Mouse (Mus musculus): ENCODE data around the gene H2afv. TPM values are rescaled to one million over a fixed set of nuclear protein-coding genes. Genes with fewer than 3 reads are reported as not detected.
"Not testable (repeated sequence)": the region's sequence is repeated elsewhere in the genome, so short reads cannot be mapped to it uniquely, and the experiment has no call there.

Gene H2afv
- polyA plus RNA-seq, 1 experiment: 146 TPM

DNA sequence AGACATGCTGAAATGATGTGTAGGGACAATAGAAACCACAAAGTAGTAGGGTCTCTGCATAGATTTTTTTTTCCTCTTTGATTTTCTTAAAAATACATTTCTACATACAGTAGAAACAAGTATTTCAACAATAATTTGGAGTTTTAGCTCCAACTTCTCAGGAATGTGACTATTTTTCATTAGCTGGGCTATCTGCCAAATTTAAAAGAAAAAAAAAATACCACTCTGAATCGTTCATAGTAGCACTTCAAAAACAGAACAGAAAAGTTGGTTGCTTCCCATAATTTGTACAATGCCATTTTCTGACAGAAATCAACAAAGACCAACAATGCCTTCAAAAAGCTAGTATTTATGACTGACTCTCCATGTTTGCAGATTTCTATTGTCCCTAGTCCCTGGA is 27.2 kb upstream of the H2afv start:
- Histone ChIP-seq H3K4me3 (ENCODE audit: insufficient read depth, low read length) (peak overlapping the region; percentile 39), H3K4me1 (ENCODE audit: control insufficient read depth, insufficient read depth, low read length) (peaks cover 36% of the 10 kb centered on the region), H3K27ac (ENCODE audit: insufficient read depth, low read depth, low read length) (peak overlapping the region; percentile 81)
- TF ChIP-seq POLR2A (IDR thresholded peaks at IDR 0.05; ENCODE audit: borderline replicate concordance, low read depth, low read length): no peak
- no peak for TF ChIP-seq CTCF (IDR thresholded peaks at IDR 0.05; ENCODE audit: low read depth, low read length)

DNA sequence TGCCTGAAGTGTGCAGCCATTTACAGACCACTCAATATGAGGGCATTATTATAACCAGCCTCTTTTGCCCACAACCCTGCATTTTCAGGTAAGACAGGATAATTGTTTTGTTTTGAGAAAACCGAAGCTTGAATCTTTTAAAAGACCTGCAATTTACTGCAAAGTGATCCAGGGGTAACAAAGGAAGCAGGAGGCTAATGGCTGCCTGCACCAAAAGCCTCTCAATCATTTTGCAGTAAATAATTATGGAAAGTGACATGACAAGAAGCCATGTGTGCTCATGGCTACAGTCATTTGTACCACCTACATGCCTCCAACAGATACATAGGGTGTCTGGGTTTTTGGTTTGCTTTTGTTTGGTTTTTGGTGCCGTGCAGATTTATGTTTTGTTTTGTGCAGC is 26.8 kb upstream of the H2afv start:
- H3K27ac ChIP-seq (ENCODE audit: insufficient read depth, low read depth, low read length): no peak overlapping the region

DNA sequence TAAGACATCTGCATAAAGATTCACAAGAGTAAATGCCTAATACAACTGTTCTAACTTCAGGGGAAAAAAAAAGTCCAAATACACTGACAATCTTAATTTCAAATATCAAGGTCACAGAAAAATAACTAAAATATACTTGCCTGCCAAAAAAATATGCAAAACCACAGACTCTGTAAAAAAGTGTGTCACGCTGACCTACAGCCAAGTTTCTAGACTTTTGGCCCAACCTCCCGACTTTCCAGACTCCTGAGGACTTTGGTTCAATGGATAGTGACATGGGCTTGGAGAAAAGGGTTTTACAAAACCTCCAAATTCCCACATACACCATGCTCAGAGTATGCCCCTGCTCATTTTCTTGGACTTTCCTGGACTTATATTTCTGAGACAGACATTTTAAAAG is 24.3 kb upstream of the H2afv start:
- no peak for TF ChIP-seq CTCF (IDR thresholded peaks at IDR 0.05; ENCODE audit: low read depth, low read length)
- no peak for TF ChIP-seq POLR2A (IDR thresholded peaks at IDR 0.05; ENCODE audit: borderline replicate concordance, low read depth, low read length)
- no peak overlapping the region for H3K4me3 ChIP-seq (ENCODE audit: insufficient read depth, low read length)
- peak overlapping the region; percentile 32; the same call in 1 of the 2 replicates for H3K27ac ChIP-seq (ENCODE audit: insufficient read depth, low read depth, low read length)
- peaks cover 49% of the 10 kb centered on the region for H3K4me1 ChIP-seq (ENCODE audit: control insufficient read depth, insufficient read depth, low read length)

More for the DNA sequence above, 26.8 kb upstream of the H2afv start:
- Histone ChIP-seq H3K4me1 (ENCODE audit: control insufficient read depth, insufficient read depth, low read length) (peaks cover 36% of the 10 kb centered on the region), H3K4me3 (ENCODE audit: insufficient read depth, low read length) (peak overlapping the region; percentile 37)
- TF ChIP-seq POLR2A (IDR thresholded peaks at IDR 0.05; ENCODE audit: borderline replicate concordance, low read depth, low read length): no peak
- no peak for TF ChIP-seq CTCF (IDR thresholded peaks at IDR 0.05; ENCODE audit: low read depth, low read length)

DNA sequence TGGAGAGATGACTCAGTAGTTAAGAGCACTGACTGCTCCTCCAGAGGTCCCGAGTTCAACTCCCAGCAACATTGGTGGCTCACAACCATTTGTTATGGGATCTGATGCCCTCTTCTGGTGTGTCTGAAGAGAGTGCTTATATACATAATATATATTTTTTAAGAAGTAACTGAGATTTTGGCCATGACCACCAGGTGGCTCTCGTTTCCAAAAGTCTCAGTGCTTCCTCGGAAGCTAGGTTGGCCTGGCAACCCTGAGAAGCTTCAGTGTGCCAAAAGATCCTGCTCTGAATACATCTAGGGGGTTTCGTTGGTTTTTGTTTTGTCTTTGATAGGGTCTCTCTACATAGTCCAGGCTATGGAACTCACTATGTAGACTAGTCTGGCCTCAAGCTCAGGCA is 20.9 kb upstream of the H2afv start:
- TF ChIP-seq CTCF (IDR thresholded peaks at IDR 0.05; ENCODE audit: low read depth, low read length): peak; percentile 84
- no peak for TF ChIP-seq POLR2A (IDR thresholded peaks at IDR 0.05; ENCODE audit: borderline replicate concordance, low read depth, low read length)

DNA sequence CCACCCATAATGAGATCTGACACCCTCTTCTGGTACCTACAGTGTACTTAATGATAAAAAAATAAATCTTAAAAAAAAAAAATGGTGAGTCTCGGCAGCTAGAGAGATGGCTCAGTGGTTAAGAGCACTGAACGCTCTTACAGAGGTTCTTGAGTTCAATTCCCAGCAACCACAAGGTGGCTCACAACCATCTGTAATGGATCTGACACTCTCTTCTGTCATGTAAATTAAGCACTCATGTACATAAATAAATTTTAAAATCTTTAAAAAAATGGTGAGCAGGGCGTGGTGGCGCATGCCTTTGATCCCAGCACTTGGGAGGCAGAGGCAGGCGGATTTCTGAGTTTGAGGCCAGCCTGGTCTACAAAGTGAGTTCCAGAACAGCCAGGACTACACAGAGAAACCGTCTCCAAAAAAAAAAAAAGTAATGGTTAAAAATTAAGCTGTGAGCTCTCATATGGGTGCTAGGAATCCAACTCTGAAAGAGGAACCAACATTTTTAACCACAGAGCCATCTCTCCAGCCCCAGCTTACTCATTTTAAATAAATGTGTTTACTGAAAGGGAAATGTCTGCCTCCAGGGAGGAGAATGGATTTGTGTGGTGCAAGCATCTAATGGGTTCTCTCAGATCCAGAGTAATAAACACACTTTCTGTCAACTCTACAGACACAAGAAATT is 19.1 kb upstream of the H2afv start:
- Histone ChIP-seq H3K27ac (ENCODE audit: insufficient read depth, low read depth, low read length) (peak overlapping the region; percentile 76), H3K4me3 (ENCODE audit: insufficient read depth, low read length) (no peak overlapping the region), H3K4me1 (ENCODE audit: control insufficient read depth, insufficient read depth, low read length) (peaks cover 31% of the 10 kb centered on the region)
- TF ChIP-seq CTCF (IDR thresholded peaks at IDR 0.05; ENCODE audit: low read depth, low read length) (no peak), POLR2A (IDR thresholded peaks at IDR 0.05; ENCODE audit: borderline replicate concordance, low read depth, low read length) (no peak)

More for the DNA sequence above, 20.9 kb upstream of the H2afv start:
- Histone ChIP-seq H3K4me1 (ENCODE audit: control insufficient read depth, insufficient read depth, low read length) (peaks cover 42% of the 10 kb centered on the region), H3K4me3 (ENCODE audit: insufficient read depth, low read length) (no peak overlapping the region), H3K27ac (ENCODE audit: insufficient read depth, low read depth, low read length) (no peak overlapping the region)

DNA sequence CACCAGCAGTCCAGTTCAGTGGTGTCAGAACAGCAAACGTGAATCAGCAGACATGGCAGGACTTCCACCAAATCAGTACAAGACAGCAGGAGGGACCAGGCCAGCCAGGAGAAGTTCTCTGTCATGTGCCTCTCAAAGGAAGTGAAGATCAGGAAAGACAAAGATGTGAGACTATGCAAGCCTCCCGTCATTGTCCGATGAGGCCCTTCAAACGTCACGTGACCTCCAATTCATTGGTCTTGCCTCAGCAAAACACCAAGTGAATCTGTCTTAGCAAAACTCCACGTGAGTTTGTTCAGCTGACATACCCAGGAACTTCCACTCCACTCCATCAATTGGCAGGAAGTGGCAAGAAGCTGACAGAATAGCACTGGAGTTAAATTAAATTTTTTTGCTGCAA is 11.8 kb upstream of the H2afv start:
- H3K4me3 ChIP-seq (ENCODE audit: insufficient read depth, low read length): no peak overlapping the region
- H3K27ac ChIP-seq (ENCODE audit: insufficient read depth, low read depth, low read length): peak overlapping the region; percentile 66
- peaks cover 15% of the 10 kb centered on the region for H3K4me1 ChIP-seq (ENCODE audit: control insufficient read depth, insufficient read depth, low read length)
- TF ChIP-seq POLR2A (IDR thresholded peaks at IDR 0.05; ENCODE audit: borderline replicate concordance, low read depth, low read length) (no peak), CTCF (IDR thresholded peaks at IDR 0.05; ENCODE audit: low read depth, low read length) (no peak)

DNA sequence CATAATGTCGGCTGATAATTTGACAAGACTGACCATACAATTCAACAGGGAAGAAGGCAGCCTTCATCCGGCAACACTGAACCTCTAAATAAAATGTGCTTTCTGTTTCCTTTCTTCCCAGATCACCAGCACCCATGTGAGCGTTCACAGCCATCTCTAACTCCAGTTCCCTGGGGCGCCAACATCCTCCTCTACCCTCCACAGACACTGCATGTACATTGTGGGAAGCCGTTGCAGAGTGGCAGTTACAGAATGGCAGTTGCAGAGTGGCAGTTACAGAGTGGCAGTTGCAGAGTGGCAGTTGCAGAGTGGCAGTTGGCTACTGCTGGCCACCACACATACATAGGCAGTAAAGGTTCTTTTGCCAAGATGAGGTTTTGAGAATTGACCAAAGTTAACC is 3.9 kb upstream of the H2afv start:
- H3K27ac ChIP-seq (ENCODE audit: insufficient read depth, low read depth, low read length); H3K4me3 ChIP-seq (ENCODE audit: insufficient read depth, low read length); H3K4me1 ChIP-seq (ENCODE audit: control insufficient read depth, insufficient read depth, low read length): not testable (repeated sequence)

DNA sequence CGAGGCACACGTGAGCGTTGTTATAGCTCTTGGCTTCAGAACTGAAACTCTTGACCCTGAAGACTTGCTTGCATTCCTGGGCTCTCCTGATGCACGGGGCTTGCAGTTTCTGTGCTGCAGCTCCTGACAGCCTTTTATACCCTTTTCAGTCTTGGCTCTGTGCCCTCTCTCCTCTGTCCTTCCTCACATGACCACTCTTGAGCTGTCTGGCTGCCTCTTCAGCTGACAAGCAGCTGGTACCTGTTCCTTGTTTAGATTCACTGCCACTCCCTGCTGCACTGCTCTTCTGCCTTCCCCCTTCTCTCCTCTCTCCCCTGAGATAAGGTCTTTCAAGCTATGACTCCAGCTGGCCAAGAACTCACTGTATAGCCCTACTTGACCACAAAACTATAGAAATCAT is 3.2 kb upstream of the H2afv start:
- H3K4me1 ChIP-seq (ENCODE audit: control insufficient read depth, insufficient read depth, low read length): peaks cover 6% of the 10 kb centered on the region
- TF ChIP-seq POLR2A (IDR thresholded peaks at IDR 0.05; ENCODE audit: borderline replicate concordance, low read depth, low read length) (no peak), CTCF (IDR thresholded peaks at IDR 0.05; ENCODE audit: low read depth, low read length) (no peak)
- no peak overlapping the region for H3K4me3 ChIP-seq (ENCODE audit: insufficient read depth, low read length)
- H3K27ac ChIP-seq (ENCODE audit: insufficient read depth, low read depth, low read length): no peak overlapping the region

DNA sequence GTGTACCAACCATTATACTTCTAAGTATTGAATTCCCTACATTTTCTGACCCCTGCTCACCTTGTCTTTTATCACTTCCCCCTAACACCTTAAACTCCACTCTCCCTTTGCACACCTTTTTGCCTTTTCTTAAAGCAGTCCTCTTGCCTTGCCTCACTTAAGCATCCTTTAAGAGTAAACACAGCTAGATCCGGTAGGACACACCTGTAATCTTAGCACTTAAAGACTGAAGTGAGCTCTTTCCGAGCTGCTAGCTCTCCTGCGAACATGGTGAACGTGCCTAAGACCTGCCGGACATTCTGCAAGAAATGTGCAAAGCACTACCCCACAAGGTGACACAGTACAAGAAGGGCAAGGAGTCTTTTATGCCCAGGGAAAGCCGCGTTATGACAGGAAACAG is 1.7 kb upstream of the H2afv start:
- Histone ChIP-seq H3K27ac (ENCODE audit: insufficient read depth, low read depth, low read length) (no peak overlapping the region), H3K4me1 (ENCODE audit: control insufficient read depth, insufficient read depth, low read length) (peaks cover 6% of the 10 kb centered on the region), H3K4me3 (ENCODE audit: insufficient read depth, low read length) (no peak overlapping the region)
- no peak for TF ChIP-seq CTCF (IDR thresholded peaks at IDR 0.05; ENCODE audit: low read depth, low read length)
- no peak for TF ChIP-seq POLR2A (IDR thresholded peaks at IDR 0.05; ENCODE audit: borderline replicate concordance, low read depth, low read length)

DNA sequence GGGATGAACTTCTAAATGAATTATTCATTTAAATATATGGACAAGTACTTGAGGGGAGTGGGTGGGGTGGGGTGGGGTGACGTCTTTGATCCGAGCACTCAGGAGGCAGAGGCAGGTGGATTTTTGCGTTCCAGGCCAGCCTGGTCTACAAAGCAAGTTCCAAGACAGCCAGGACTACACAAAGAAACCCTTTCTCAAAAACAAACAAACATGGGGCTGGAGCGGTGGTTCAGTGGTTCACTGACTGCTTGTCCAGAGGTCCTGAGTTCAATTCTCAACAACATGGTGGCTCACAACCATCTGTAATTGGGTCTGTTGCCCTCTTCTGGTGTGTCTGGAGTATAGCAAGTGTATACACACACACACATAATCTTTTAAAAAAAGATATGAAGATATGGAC is 1.2 kb upstream of the H2afv start:
- peaks cover 6% of the 10 kb centered on the region for H3K4me1 ChIP-seq (ENCODE audit: control insufficient read depth, insufficient read depth, low read length)
- H3K4me3 ChIP-seq (ENCODE audit: insufficient read depth, low read length): no peak overlapping the region
- TF ChIP-seq POLR2A (IDR thresholded peaks at IDR 0.05; ENCODE audit: borderline replicate concordance, low read depth, low read length): no peak
- no peak for TF ChIP-seq CTCF (IDR thresholded peaks at IDR 0.05; ENCODE audit: low read depth, low read length)
- no peak overlapping the region for H3K27ac ChIP-seq (ENCODE audit: insufficient read depth, low read depth, low read length)

DNA sequence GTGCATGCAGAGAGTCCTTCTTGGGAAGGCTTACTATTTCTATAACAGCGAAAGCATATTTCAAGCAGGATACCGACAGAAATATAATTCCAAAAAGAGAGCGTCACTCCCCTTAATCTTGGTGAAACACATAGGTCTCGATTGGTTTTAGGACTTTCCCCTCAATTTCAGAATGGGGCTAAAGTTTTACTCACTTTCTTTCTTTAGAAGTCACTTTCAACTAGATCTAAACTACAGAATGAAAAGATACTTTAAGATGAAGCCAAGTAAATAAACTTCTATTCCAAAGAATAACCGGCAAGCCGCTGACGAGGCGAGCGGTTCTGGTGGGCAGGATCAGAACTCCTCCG is 541 bp downstream of the H2afv start:
- peak overlapping the region; percentile 72; the same call in 1 of the 2 replicates for H3K27ac ChIP-seq (ENCODE audit: insufficient read depth, low read depth, low read length)
- TF ChIP-seq POLR2A (IDR thresholded peaks at IDR 0.05; ENCODE audit: borderline replicate concordance, low read depth, low read length) (no peak), CTCF (IDR thresholded peaks at IDR 0.05; ENCODE audit: low read depth, low read length) (no peak)
- peak overlapping the region; percentile 81 for H3K4me3 ChIP-seq (ENCODE audit: insufficient read depth, low read length)
- peaks cover 6% of the 10 kb centered on the region for H3K4me1 ChIP-seq (ENCODE audit: control insufficient read depth, insufficient read depth, low read length)

Measured in bone marrow macrophage, adult 2 months (primary cell).